Mouse (Mus musculus) olfactory bulb, adult 2 months (tissue): ENCODE results near the gene Ttc39a.

Experiments used
- CTCF ChIP-seq: fragments of 200-500 bp; IDR thresholded peaks from 2 replicates; pipeline ENCODE4 v1.5.1; 2012; ENCODE audit warnings: low read depth, mild to moderate bottlenecking, low read length, moderate library complexity; ENCODE audit not compliant: insufficient read depth
- POLR2A ChIP-seq: fragments of 200-500 bp; IDR thresholded peaks from 2 replicates; pipeline ENCODE4 v1.6.1; 2012; ENCODE audit warnings: mild to moderate bottlenecking, low read depth, low read length, moderate library complexity; ENCODE audit not compliant: insufficient read depth

DNA sequence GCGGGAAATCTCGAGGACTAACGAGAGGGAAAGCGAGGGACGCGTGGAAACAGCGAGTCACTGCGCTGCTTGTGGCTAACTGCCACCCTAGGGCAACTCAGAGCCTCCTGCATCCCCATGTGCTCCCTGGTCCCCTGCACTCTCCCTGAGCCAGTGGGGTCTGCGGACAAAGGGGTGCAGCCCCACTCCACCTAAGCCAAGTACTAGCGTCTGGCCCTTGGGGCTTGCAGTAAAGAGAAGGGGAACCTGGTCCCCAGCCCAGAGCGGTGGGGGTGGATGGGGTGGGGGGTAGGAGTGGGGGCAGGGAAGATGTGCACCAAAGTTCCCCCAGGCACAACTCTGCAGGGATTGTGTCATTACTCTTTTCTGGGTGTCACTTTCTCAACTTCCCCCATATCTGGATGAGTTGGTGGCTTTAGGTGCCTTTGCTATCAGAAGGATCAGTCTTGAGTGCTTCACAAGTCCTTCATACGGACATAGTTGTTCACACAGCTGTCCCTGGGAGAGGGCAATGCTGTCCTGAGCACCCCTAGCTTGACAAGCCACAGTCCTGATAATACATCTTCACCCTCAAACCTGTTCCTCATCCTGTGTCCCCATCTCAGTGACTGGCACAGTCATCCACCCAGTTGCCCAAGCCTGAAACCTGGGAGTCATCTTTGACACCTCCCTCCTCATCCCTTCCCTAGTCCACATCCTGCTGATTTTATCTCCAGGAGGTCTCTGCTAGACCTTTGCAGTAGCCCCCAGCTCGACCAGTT is 11.9 kb upstream of the Ttc39a start:
- no peak for TF ChIP-seq POLR2A
- TF ChIP-seq CTCF = no peak
